Mouse (Mus musculus) C2C12 (cell line): ENCODE measurements around the gene Hspb9.

Experiments
- CEBPB ChIP-seq: IDR thresholded peaks from one replicate; pipeline ENCODE4 v1.6.1; 2011; ENCODE audit warnings: low read depth, mild to moderate bottlenecking, control low read depth, moderate library complexity
- CTCF ChIP-seq: IDR thresholded peaks from one replicate; pipeline ENCODE4 v1.5.1; 2011; ENCODE audit not compliant: control insufficient read depth, insufficient read depth, insufficient read length
- FOSL1 ChIP-seq: IDR thresholded peaks from one replicate; pipeline ENCODE4 v1.8.0; 2011; ENCODE audit warnings: mild to moderate bottlenecking, low read length; ENCODE audit not compliant: poor library complexity, insufficient read depth, severe bottlenecking
- MAX ChIP-seq: IDR thresholded peaks from one replicate; pipeline ENCODE4 v1.6.1; 2011; ENCODE audit warnings: mild to moderate bottlenecking, control low read depth
- MYOD1 ChIP-seq: IDR thresholded peaks from one replicate; pipeline ENCODE4 v1.6.1; 2011; ENCODE audit warnings: low read depth; ENCODE audit not compliant: control insufficient read depth, insufficient read length
- MYOG ChIP-seq: IDR thresholded peaks from one replicate; pipeline ENCODE4 v1.6.1; 2011; ENCODE audit not compliant: control insufficient read depth, insufficient read length; ENCODE audit errors: extremely low read depth
- USF1 ChIP-seq: IDR thresholded peaks from one replicate; pipeline ENCODE4 v1.6.1; 2011; ENCODE audit warnings: low read depth, mild to moderate bottlenecking, control low read depth, moderate library complexity

GRCm38 (mm10) chr11:100730477-100731205 lies 17.0 kb downstream of the Hspb9 start:
- TF ChIP-seq CTCF (no peak), MAX (no peak), MYOD1 (no peak), USF1 (no peak), MYOG (no peak), FOSL1 (no peak), CEBPB (no peak)
